In the genomic region with DNA sequence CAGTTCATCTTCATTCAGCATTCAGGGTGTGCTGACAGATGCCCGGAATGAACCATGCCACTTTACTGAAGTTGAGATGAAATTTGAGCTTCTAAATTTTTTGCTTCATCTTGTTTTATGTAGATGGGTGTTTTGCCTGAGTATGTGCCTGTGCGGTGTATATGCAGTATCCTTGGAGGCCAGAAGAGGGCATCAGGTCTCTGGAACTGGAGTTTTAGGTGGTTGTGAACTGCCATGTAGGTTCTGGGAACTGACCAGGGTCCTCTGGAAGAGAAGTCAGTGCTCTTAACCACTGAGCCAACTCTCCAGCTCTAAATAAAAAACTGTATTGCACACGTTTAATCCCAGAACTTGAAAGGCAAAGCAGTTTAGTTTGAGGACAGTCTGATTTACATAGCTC, we compare ENCODE assay signal across 21 mouse cellular contexts. TPM values are rescaled to one million over a fixed set of nuclear protein-coding genes. Genes with fewer than 3 reads are reported as not detected.
DNase-seq lines count a peak whose midpoint lies in the region; TF ChIP-seq lines count a peak whose summit lies in the region.
"Had no signal": no experiment of that assay in that cellular context is flagged by ENCODE, and none has a peak within 500 bp of the region (broad histone marks: within the 10 kb centered on the region; RNA-seq: fewer than 3 reads in every experiment).

No protein-coding gene starts in this region.

- no peaks in the 10 kb centered on the region for H3K27me3 ChIP-seq in E14TG2a.4 (ENCODE audit: insufficient read depth, low read length)
- H3K27me3 ChIP-seq: embryonic facial prominence, embryonic 13.5 days; hindbrain, embryonic 13.5 days; lung, embryonic 15.5 days; stomach, embryonic 15.5 days had no signal

- no peak overlapping the region for H3K4me3 ChIP-seq in gastrocnemius, adult 2 months
- no peak overlapping the region for H3K4me3 ChIP-seq in layer of hippocampus, adult 2 months
- 0 out of 2 replicates have a peak overlapping the region, but pooled peaks have one; percentile 70 for H3K4me3 ChIP-seq in E14TG2a.4 (replicated peaks; ENCODE audit: low read length)
- H3K4me3 ChIP-seq: embryonic facial prominence, embryonic 13.5 days; hindbrain, embryonic 13.5 days; limb, embryonic 10.5 days; lung, embryonic 15.5 days; midbrain, embryonic 10.5 days; stomach, embryonic 15.5 days had no signal

- H3K9me3 ChIP-seq in E14TG2a.4 (ENCODE audit: low read length) = no peaks in the 10 kb centered on the region
- H3K9me3 ChIP-seq: embryonic facial prominence, embryonic 13.5 days; limb, embryonic 10.5 days; lung, embryonic 15.5 days; midbrain, embryonic 10.5 days; stomach, embryonic 15.5 days had no signal

- no peak for DNase-seq in gastrocnemius, adult 2 months
- no peak for DNase-seq in gastrocnemius, postnatal 25 days
- DNase-seq in layer of hippocampus, adult 2 months (ENCODE audit: low spot score in 2 of 2) = no peak
- DNase-seq in layer of hippocampus, postnatal 36 days = no peak
- DNase-seq in ZHBTc4 (ENCODE audit: low read depth, low spot score) = peak; percentile 69
- DNase-seq in testis, postnatal 14 days (ENCODE audit: low spot score) = no peak
- DNase-seq in urinary bladder, postnatal 4 days (ENCODE audit: low spot score in 2 of 2) = no peak
- DNase-seq: adrenal gland, postnatal 25 days; cerebellum, adult 11-12 months; cerebellum, postnatal 14 days; gastrocnemius, postnatal 36 days; heart, postnatal 10 days; lung, postnatal 4 days; right cerebral cortex, postnatal 14 days had no signal

- intact Hi-C loops in gastrocnemius, adult 2 months (cut with DNase I) = no loop called here

- peak; percentile 7; the same call in 1 of the 2 replicates for TF ChIP-seq CTCF in gastrocnemius, adult 2 months (IDR thresholded peaks at IDR 0.05)
- peak; percentile 48 for TF ChIP-seq CTCF in layer of hippocampus, adult 2 months (conservative IDR thresholded peaks at IDR 0.05)
- TF ChIP-seq CTCF in E14TG2a.4 (conservative IDR thresholded peaks at IDR 0.05; ENCODE audit: low read length) = peak; percentile 56

- H3K4me1 ChIP-seq in E14TG2a.4 (replicated peaks; ENCODE audit: low read depth, low read length) = peaks cover 58% of the 10 kb centered on the region
- H3K4me1 ChIP-seq: embryonic facial prominence, embryonic 13.5 days; hindbrain, embryonic 13.5 days; limb, embryonic 10.5 days; lung, embryonic 15.5 days; midbrain, embryonic 10.5 days; stomach, embryonic 15.5 days had no signal

- no peak overlapping the region for H3K27ac ChIP-seq in gastrocnemius, adult 2 months
- H3K27ac ChIP-seq in layer of hippocampus, adult 2 months = no peak overlapping the region
- H3K27ac ChIP-seq: embryonic facial prominence, embryonic 13.5 days; hindbrain, embryonic 13.5 days; limb, embryonic 10.5 days; lung, embryonic 15.5 days; midbrain, embryonic 10.5 days; stomach, embryonic 15.5 days had no signal

- no peaks in the 10 kb centered on the region for H3K36me3 ChIP-seq in E14TG2a.4 (ENCODE audit: insufficient read depth, low read length)
- H3K36me3 ChIP-seq: lung, embryonic 15.5 days; stomach, embryonic 15.5 days had no signal

RNA-seq across cellular contexts. Expression of a gene that starts 45.3 kb away (rescaled TPM):
- total RNA-seq in gastrocnemius, adult 2 months (2021) = 1 to 10 TPM; 9.3 TPM
- 1 to 10 TPM; 8.4 to 9.4 TPM for total RNA-seq in gastrocnemius, postnatal 25 days (2021)
- 10 to 100 TPM; 21.8 to 22.5 TPM for total RNA-seq in layer of hippocampus, adult 2 months (2021)
- 10 to 100 TPM; 23.9 to 24.2 TPM for total RNA-seq in layer of hippocampus, postnatal 36 days (2021)

RNA-seq across cellular contexts. Expression of a gene that starts 47.9 kb away (rescaled TPM):
- total RNA-seq in gastrocnemius, adult 2 months (2021) = 10 to 100 TPM; 26.7 to 32.9 TPM
- 10 to 100 TPM; 41.2 to 41.7 TPM for total RNA-seq in gastrocnemius, postnatal 25 days (2021)
- 10 to 100 TPM; 20.1 to 26.6 TPM for total RNA-seq in layer of hippocampus, adult 2 months (2021)
- 10 to 100 TPM; 23.1 to 25.8 TPM for total RNA-seq in layer of hippocampus, postnatal 36 days (2021)

RNA-seq across cellular contexts. Expression of a gene that starts 51.7 kb away (rescaled TPM):
- 10 to 100 TPM; 16.8 to 18.1 TPM for total RNA-seq in gastrocnemius, adult 2 months (2021)
- 10 to 100 TPM; 13.8 to 15.1 TPM for total RNA-seq in gastrocnemius, postnatal 25 days (2021)
- 1 to 10 TPM; 1.9 to 3.1 TPM for total RNA-seq in layer of hippocampus, adult 2 months (2021)
- 1 to 10 TPM; 2.1 to 2.4 TPM for total RNA-seq in layer of hippocampus, postnatal 36 days (2021)
